Comparison of ENCODE assay signal across 8 mouse cellular contexts in genomic region chr12:103367620-103368325, GRCm38 (mm10). TPM values are rescaled to one million over a fixed set of nuclear protein-coding genes. Genes with fewer than 3 reads are reported as not detected.
DNase-seq lines count a peak whose midpoint lies in the region; ATAC-seq and TF ChIP-seq lines count a peak whose summit lies in the region.

No protein-coding gene starts in this region.

- peak overlapping the region; percentile 67 for H3K9ac ChIP-seq in MEL (ENCODE audit: control insufficient read depth, low read depth, low read length, poor library complexity, severe bottlenecking)
- no peak overlapping the region for H3K9ac ChIP-seq in forebrain, postnatal 0 days

- peaks cover 0 to 18% of the 10 kb centered on the region in 2 experiments; a peak in 2 of 4 replicates for H3K4me1 ChIP-seq in MEL (ENCODE audit: control insufficient read depth in 1 of 2, insufficient read depth in 2 of 2, low read length in 2 of 2)
- H3K4me1 ChIP-seq in cerebellum, adult 2 months (ENCODE audit: control insufficient read depth, insufficient read depth, low read length), result no peaks in the 10 kb centered on the region
- no peaks in the 10 kb centered on the region for H3K4me1 ChIP-seq in forebrain, postnatal 0 days (ENCODE audit: insufficient read depth)

- peak; percentile 48 for TF ChIP-seq RAD21 in MEL (IDR thresholded peaks at IDR 0.05; ENCODE audit: low read depth, low read length)

- H3K4me2 ChIP-seq in forebrain, postnatal 0 days (ENCODE audit: low read depth), result peak overlapping the region; percentile 19

- peak; percentile 78 to 92 (median 83) for TF ChIP-seq CTCF in MEL (IDR thresholded peaks at IDR 0.05 in 2 of 3, conservative IDR thresholded peaks at IDR 0.05 in 1 of 3; ENCODE audit: control insufficient read depth in 1 of 3, insufficient read depth in 1 of 3, low read depth in 2 of 3, low read length in 3 of 3, poor library complexity in 1 of 3, severe bottlenecking in 1 of 3)
- TF ChIP-seq CTCF in cerebellum, adult 2 months (IDR thresholded peaks at IDR 0.05; ENCODE audit: borderline replicate concordance, insufficient read depth, low read depth, low read length), result peak; percentile 66
- TF ChIP-seq CTCF in forebrain, postnatal 0 days (IDR thresholded peaks at IDR 0.05; ENCODE audit: low read depth), result peak; percentile 83

- peak; percentile 82 for DNase-seq in MEL (ENCODE audit: low read depth, low spot score)
- peak; percentile 40 to 60 for DNase-seq in cerebellum, adult 2 months
- DNase-seq in forebrain, postnatal 0 days, result peak; percentile 84
- peak; percentile 93 for DNase-seq in heart, postnatal 4 days
- peak; percentile 90 to 91 for DNase-seq in layer of hippocampus, postnatal 10 days (ENCODE audit: low spot score in 2 of 2)
- peak; percentile 87 for DNase-seq in lung, postnatal 10 days
- DNase-seq in retina, postnatal 1 day, result peak; percentile 89
- DNase-seq in urinary bladder, postnatal 14 days (ENCODE audit: low spot score), result peak; percentile 72

- peak; percentile 92 for ATAC-seq in forebrain, postnatal 0 days

- peak overlapping the region; percentile 53 to 56 for H3K4me3 ChIP-seq in MEL (ENCODE audit: control insufficient read depth in 1 of 2, insufficient read depth in 1 of 2, low read depth in 2 of 2, low read length in 2 of 2)
- H3K4me3 ChIP-seq in cerebellum, adult 2 months (replicated peaks; ENCODE audit: insufficient read depth, low read depth, low read length), result no peak overlapping the region
- H3K4me3 ChIP-seq in forebrain, postnatal 0 days (ENCODE audit: low read depth, low read length), result no peak overlapping the region

- 21% methylated on average over 18 of the region's 18 CpGs for WGBS in cerebellum, adult 2 months
- 22% methylated on average over 18 of the region's 18 CpGs for WGBS in forebrain, postnatal 0 days

- no peak for TF ChIP-seq EP300 in MEL (IDR thresholded peaks at IDR 0.05; ENCODE audit: low read depth in 1 of 2, low read length in 2 of 2)

- peak in 1 of 2 experiments; percentile 43; a peak in 1 of 4 replicates for TF ChIP-seq POLR2A in MEL (IDR thresholded peaks at IDR 0.05; ENCODE audit: control insufficient read depth in 1 of 2, insufficient read depth in 1 of 2, low read depth in 1 of 2, low read length in 2 of 2, poor library complexity in 1 of 2)
- no peak for TF ChIP-seq POLR2A in cerebellum, adult 2 months (IDR thresholded peaks at IDR 0.05; ENCODE audit: borderline replicate concordance, insufficient read depth, low read length)

- H3K79me2 ChIP-seq in MEL (ENCODE audit: control insufficient read depth, insufficient read depth, low read length, poor library complexity), result no peaks in the 10 kb centered on the region; the same call in 1 of the 2 replicates

- peak overlapping the region; percentile 35 for H3K27ac ChIP-seq in MEL (ENCODE audit: control insufficient read depth, low read depth, low read length)
- no peak overlapping the region for H3K27ac ChIP-seq in cerebellum, adult 2 months (ENCODE audit: insufficient read depth, low read length)
- H3K27ac ChIP-seq in forebrain, postnatal 0 days (ENCODE audit: low read depth, low read length), result no peak overlapping the region

- no peaks in the 10 kb centered on the region for H3K27me3 ChIP-seq in MEL (ENCODE audit: control insufficient read depth in 1 of 2, insufficient read depth in 2 of 2, low read length in 2 of 2)
- H3K27me3 ChIP-seq in cerebellum, adult 2 months (ENCODE audit: control insufficient read depth, insufficient read depth, low read length), result no peaks in the 10 kb centered on the region
- H3K27me3 ChIP-seq in forebrain, postnatal 0 days (ENCODE audit: insufficient read depth, low read length), result no peaks in the 10 kb centered on the region

- H3K9me3 ChIP-seq in MEL (replicated peaks; ENCODE audit: insufficient read depth, low read length), result no peaks in the 10 kb centered on the region
- H3K9me3 ChIP-seq in forebrain, postnatal 0 days (ENCODE audit: low read length), result no peaks in the 10 kb centered on the region

- peaks cover 0 to 3% of the 10 kb centered on the region in 2 experiments; a peak in 1 of 4 replicates for H3K36me3 ChIP-seq in MEL (ENCODE audit: control insufficient read depth in 1 of 2, insufficient read depth in 2 of 2, low read length in 2 of 2)
- no peaks in the 10 kb centered on the region for H3K36me3 ChIP-seq in forebrain, postnatal 0 days (ENCODE audit: insufficient read depth)

TF ChIP-seq in MEL, 35 proteins besides CTCF, POLR2A, EP300 and RAD21:
- TF ChIP-seq MYB (IDR thresholded peaks at IDR 0.05; ENCODE audit: low read depth, low read length) (no peak), UBTF (IDR thresholded peaks at IDR 0.05; ENCODE audit: borderline replicate concordance, insufficient read depth, low read depth, low read length) (no peak), JUND (IDR thresholded peaks at IDR 0.05; ENCODE audit: low read depth, low read length) (no peak), ETS1 (IDR thresholded peaks at IDR 0.05; ENCODE audit: low read depth, low read length) (no peak), MAX (IDR thresholded peaks at IDR 0.05; ENCODE audit: low read length) (peak; percentile 72), NRF1 (IDR thresholded peaks at IDR 0.05; ENCODE audit: insufficient read depth, low read depth, low read length, poor library complexity, severe bottlenecking) (peak; percentile 37; the same call in 1 of the 2 replicates), GABPA (IDR thresholded peaks at IDR 0.05; ENCODE audit: low read depth, low read length) (no peak), USF2 (IDR thresholded peaks at IDR 0.05; ENCODE audit: borderline replicate concordance in 1 of 2, insufficient read depth in 1 of 2, low read depth in 1 of 2, low read length in 2 of 2) (peak in 1 of 2 experiments; percentile 77; a peak in 2 of 4 replicates), USF1 (IDR thresholded peaks at IDR 0.05; ENCODE audit: low read depth, low read length) (peak; percentile 95), SMC3 (IDR thresholded peaks at IDR 0.05; ENCODE audit: low read depth, low read length) (peak; percentile 53), SIN3A (IDR thresholded peaks at IDR 0.05; ENCODE audit: low read length) (no peak), TCF12 (IDR thresholded peaks at IDR 0.05; ENCODE audit: low read depth, low read length) (no peak), NELFE (IDR thresholded peaks at IDR 0.05; ENCODE audit: low read depth, low read length) (no peak), POLR2AphosphoS5 (IDR thresholded peaks at IDR 0.05; ENCODE audit: borderline replicate concordance, low read depth, low read length) (no peak), KAT2A (conservative IDR thresholded peaks at IDR 0.05; ENCODE audit: low read depth, low read length) (no peak), BHLHE40 (IDR thresholded peaks at IDR 0.05; ENCODE audit: borderline replicate concordance, low read depth, low read length) (no peak; the same call in 1 of the 2 replicates)

RNA-seq across cellular contexts. Expression of gene Asb2, which starts 12.0 kb away (rescaled TPM):
- not detected in 2 replicates for total RNA-seq in MEL (2012; rRNA removed)
- polyA plus RNA-seq in MEL (2012; ENCODE audit: insufficient read depth in 1 of 2, insufficient read length in 2 of 2, low read depth in 1 of 2, low replicate concordance in 2 of 2, missing spikeins in 1 of 2), result under 1 TPM in 1 of 2 experiments, not detected in 1; 0.18 TPM
- 2.1 and 2.7 TPM in 2 replicates for polyA plus RNA-seq in cerebellum, adult 2 months (2012; rRNA removed)
- total RNA-seq in forebrain, postnatal 0 days (2014; rRNA removed), result 1.6 and 2.1 TPM in 2 replicates
- 1.5 and 1.6 TPM in 2 replicates for polyA plus RNA-seq in forebrain, postnatal 0 days (2015; fragmentation: Nextera tagmentation; extraction: Ambion mirVana)
- total RNA-seq in heart, postnatal 4 days (2021), result 100 to 1,000 TPM; 330 to 353 TPM
- total RNA-seq in layer of hippocampus, postnatal 10 days (2021), result 1 to 10 TPM; 1.8 to 2.6 TPM

RNA-seq across cellular contexts. Expression of gene Otub2, which starts 20.7 kb away (rescaled TPM):
- 8.4 and 10.1 TPM in 2 replicates for total RNA-seq in MEL (2012; rRNA removed)
- polyA plus RNA-seq in MEL (2012; ENCODE audit: insufficient read depth in 1 of 2, insufficient read length in 2 of 2, low read depth in 1 of 2, low replicate concordance in 2 of 2, missing spikeins in 1 of 2), result 100 to 1,000 TPM in 1 of 2 experiments, 10 to 100 TPM in 1; 12.3 to 126 TPM
- 10.6 and 11.6 TPM in 2 replicates for polyA plus RNA-seq in cerebellum, adult 2 months (2012; rRNA removed)
- total RNA-seq in forebrain, postnatal 0 days (2014; rRNA removed), result 22.2 and 26.5 TPM in 2 replicates
- 18.9 and 21.3 TPM in 2 replicates for polyA plus RNA-seq in forebrain, postnatal 0 days (2015; fragmentation: Nextera tagmentation; extraction: Ambion mirVana)
- 1 to 10 TPM; 3.7 to 4.2 TPM for total RNA-seq in heart, postnatal 4 days (2021)
- total RNA-seq in layer of hippocampus, postnatal 10 days (2021), result 10 to 100 TPM; 32.5 to 33.5 TPM

RNA-seq across cellular contexts. Expression of gene 9330161L09Rik, which starts 39.8 kb away (rescaled TPM):
- 0.98 and 2.1 TPM in 2 replicates for total RNA-seq in MEL (2012; rRNA removed)
- polyA plus RNA-seq in MEL (2012; ENCODE audit: insufficient read depth in 1 of 2, insufficient read length in 2 of 2, low read depth in 1 of 2, low replicate concordance in 2 of 2, missing spikeins in 1 of 2), result 1 to 10 TPM in 1 of 2 experiments, not detected in 1; 1.8 TPM
- polyA plus RNA-seq in cerebellum, adult 2 months (2012; rRNA removed), result 2.3 and 3.2 TPM in 2 replicates
- total RNA-seq in forebrain, postnatal 0 days (2014; rRNA removed), result 5.1 and 11.8 TPM in 2 replicates
- polyA plus RNA-seq in forebrain, postnatal 0 days (2015; fragmentation: Nextera tagmentation; extraction: Ambion mirVana), result 0.82 and 1.3 TPM in 2 replicates
- total RNA-seq in heart, postnatal 4 days (2021), result 1 to 10 TPM; 2.5 to 3.3 TPM
- total RNA-seq in layer of hippocampus, postnatal 10 days (2021), result 1 to 10 TPM; 2.5 to 2.8 TPM

RNA-seq across cellular contexts. Expression of gene Fam181a, which starts 57.0 kb away (rescaled TPM):
- not detected in 2 replicates for total RNA-seq in MEL (2012; rRNA removed)
- not detected for polyA plus RNA-seq in MEL (2012; ENCODE audit: insufficient read depth in 1 of 2, insufficient read length in 2 of 2, low read depth in 1 of 2, low replicate concordance in 2 of 2, missing spikeins in 1 of 2)
- polyA plus RNA-seq in cerebellum, adult 2 months (2012; rRNA removed), result 2.7 and 4.1 TPM in 2 replicates
- 10.0 and 10.7 TPM in 2 replicates for total RNA-seq in forebrain, postnatal 0 days (2014; rRNA removed)
- polyA plus RNA-seq in forebrain, postnatal 0 days (2015; fragmentation: Nextera tagmentation; extraction: Ambion mirVana), result 6.9 and 9.1 TPM in 2 replicates
- total RNA-seq in heart, postnatal 4 days (2021), result not detected
- total RNA-seq in layer of hippocampus, postnatal 10 days (2021), result 1 to 10 TPM; 3.4 to 4.1 TPM

RNA-seq across cellular contexts. Expression of gene Ddx24, which starts 57.9 kb away (rescaled TPM):
- total RNA-seq in MEL (2012; rRNA removed), result 107 and 113 TPM in 2 replicates
- polyA plus RNA-seq in MEL (2012; ENCODE audit: insufficient read depth in 1 of 2, insufficient read length in 2 of 2, low read depth in 1 of 2, low replicate concordance in 2 of 2, missing spikeins in 1 of 2), result 100 to 1,000 TPM; 124 to 876 TPM
- polyA plus RNA-seq in cerebellum, adult 2 months (2012; rRNA removed), result 184 and 187 TPM in 2 replicates
- total RNA-seq in forebrain, postnatal 0 days (2014; rRNA removed), result 140 and 175 TPM in 2 replicates
- polyA plus RNA-seq in forebrain, postnatal 0 days (2015; fragmentation: Nextera tagmentation; extraction: Ambion mirVana), result 169 and 173 TPM in 2 replicates
- total RNA-seq in heart, postnatal 4 days (2021), result 10 to 100 TPM; 81.7 to 85.4 TPM
- total RNA-seq in layer of hippocampus, postnatal 10 days (2021), result 100 to 1,000 TPM; 163 to 172 TPM

Comparison
In these comparisons a context has a peak if more than half of its experiments do, and no peak if none do; other contexts are left out.
1. H3K4me3 ChIP-seq: peak in MEL (2 of 2); none in cerebellum, adult 2 months (single experiment) and forebrain, postnatal 0 days (single experiment).
2. RNA of gene Asb2, which starts 12.0 kb away (total RNA-seq): 330 to 353 TPM in heart, postnatal 4 days; 1.8 to 2.6 TPM in layer of hippocampus, postnatal 10 days, 1.6 to 2.1 TPM in forebrain, postnatal 0 days and not detected in MEL; every median in the first group is over 10 times any median in the second.
3. Peak in every context shown above with its lines, with median percentiles within 50 percentile points of each other: DNase-seq and CTCF ChIP-seq.